Mouse (Mus musculus): Measurements from ENCODE around the gene 4930442H23Rik. TPM values are rescaled to one million over a fixed set of nuclear protein-coding genes. Genes with fewer than 3 reads are reported as not detected.

4930442H23Rik gene
- polyA plus RNA-seq, 1 experiment from 2014 or later = not detected

DNA sequence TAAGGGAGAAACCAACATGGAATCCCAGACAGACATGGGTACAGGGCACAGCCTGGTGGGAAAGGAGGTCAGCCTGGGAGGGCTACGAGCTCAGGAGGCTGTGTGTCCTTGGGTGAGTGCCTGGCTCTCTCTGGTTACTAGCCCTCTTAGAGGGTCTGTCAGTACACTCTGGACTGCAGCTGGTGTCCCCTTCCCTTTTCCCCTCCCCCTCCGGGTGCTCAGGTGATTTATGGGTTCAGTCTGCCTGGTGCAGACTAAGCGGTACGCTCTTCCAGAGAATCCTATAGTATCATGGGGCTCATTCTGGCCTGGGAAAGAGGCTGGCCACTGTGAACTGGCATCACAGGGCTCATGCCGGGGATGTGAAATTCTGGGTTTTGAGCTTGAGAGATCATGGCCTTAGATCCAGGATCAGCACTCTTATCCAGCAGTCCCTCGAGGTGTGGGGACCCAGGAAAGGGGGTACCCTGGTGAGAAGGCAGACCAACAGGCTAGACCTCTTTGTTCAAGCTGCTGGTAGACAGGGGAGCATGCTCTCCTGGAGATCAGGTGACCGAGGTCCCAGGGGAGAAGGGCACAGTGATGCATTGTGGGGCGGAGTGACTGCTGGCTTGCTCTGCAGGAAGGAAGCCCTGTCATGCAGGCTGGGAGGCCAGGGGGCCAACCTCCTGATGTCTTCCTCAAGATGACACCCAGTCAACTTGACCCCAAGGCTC lies 21.9 kb downstream of the 4930442H23Rik start:
- H3K36me3 ChIP-seq = peaks cover 83% of the 10 kb centered on the region
- H3K4me1 ChIP-seq (replicated peaks) = peaks cover 26% of the 10 kb centered on the region
- H3K27ac ChIP-seq = no peak overlapping the region
- H3K27me3 ChIP-seq = no peaks in the 10 kb centered on the region
- ATAC-seq (ENCODE audit: insufficient number of reproducible peaks, insufficient read depth, low FRiP score, low TSS enrichment, low read depth) = no peak
- H3K9me3 ChIP-seq = no peaks in the 10 kb centered on the region
- H3K9ac ChIP-seq (replicated peaks) = no peak overlapping the region
- H3K4me3 ChIP-seq (replicated peaks) = 0 out of 2 replicates have a peak overlapping the region, but pooled peaks have one; percentile 4
- H3K4me2 ChIP-seq = no peak overlapping the region
- 65% methylated on average over 8 of the region's 8 CpGs for WGBS

DNA sequence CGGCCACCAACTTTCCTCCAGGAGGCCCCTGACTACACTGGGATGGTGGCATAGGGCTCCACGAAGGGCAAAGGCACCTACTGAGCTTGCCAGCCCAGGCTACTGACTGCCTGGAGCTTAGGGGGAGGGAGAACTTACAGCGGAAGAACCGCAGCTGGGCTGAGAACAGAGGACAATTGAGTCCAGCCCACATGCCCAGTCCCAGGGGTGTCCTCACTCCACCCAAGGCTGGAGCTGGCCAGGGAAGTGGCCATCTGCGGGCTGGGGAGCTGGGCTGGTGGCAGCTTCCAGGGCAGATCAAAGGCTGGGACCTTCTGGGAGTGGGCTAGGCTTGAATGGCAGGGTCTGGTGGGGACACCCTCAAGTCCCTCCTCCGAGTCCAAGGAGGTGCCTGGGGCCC lies 28.9 kb downstream of the 4930442H23Rik start:
- H3K4me1 ChIP-seq (replicated peaks) = no peaks in the 10 kb centered on the region
- no peak for ATAC-seq (ENCODE audit: insufficient number of reproducible peaks, insufficient read depth, low FRiP score, low TSS enrichment, low read depth)
- H3K9ac ChIP-seq (replicated peaks) = no peak overlapping the region
- no peak overlapping the region for H3K4me2 ChIP-seq
- H3K27me3 ChIP-seq = no peaks in the 10 kb centered on the region
- no peak overlapping the region for H3K4me3 ChIP-seq (replicated peaks)
- H3K36me3 ChIP-seq = peaks cover 83% of the 10 kb centered on the region
- WGBS = 78% methylated on average over 6 of the region's 6 CpGs
- H3K27ac ChIP-seq = peak overlapping the region; percentile 50; the same call in 1 of the 2 replicates
- H3K9me3 ChIP-seq = no peaks in the 10 kb centered on the region

DNA sequence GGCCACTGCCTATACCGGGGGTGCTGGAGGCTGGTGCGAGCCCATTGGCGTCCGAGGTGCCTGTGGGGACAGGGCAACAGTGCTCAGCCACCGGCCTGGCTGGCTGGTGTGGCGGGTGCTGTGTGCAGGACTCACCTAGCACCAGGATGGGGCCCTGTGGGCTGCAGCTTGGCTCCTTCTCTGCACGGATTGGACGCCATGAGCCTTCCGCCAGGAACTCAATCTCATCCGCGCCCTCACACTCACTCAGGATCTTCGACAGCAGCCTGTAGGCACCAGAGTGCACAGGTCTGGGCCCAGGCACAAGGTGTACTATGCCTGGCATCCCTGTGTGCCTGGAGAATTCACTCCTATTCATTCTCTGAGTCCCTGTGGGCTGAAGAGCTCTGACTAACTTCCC lies 29.3 kb downstream of the 4930442H23Rik start:
- no peaks in the 10 kb centered on the region for H3K27me3 ChIP-seq
- no peak overlapping the region for H3K9ac ChIP-seq (replicated peaks)
- H3K27ac ChIP-seq = peak overlapping the region; percentile 50; the same call in 1 of the 2 replicates
- WGBS = 93% methylated on average over 12 of the region's 12 CpGs
- peaks cover 86% of the 10 kb centered on the region for H3K36me3 ChIP-seq
- ATAC-seq (ENCODE audit: insufficient number of reproducible peaks, insufficient read depth, low FRiP score, low TSS enrichment, low read depth) = no peak
- no peak overlapping the region for H3K4me2 ChIP-seq
- no peak overlapping the region for H3K4me3 ChIP-seq (replicated peaks)
- no peaks in the 10 kb centered on the region for H3K4me1 ChIP-seq (replicated peaks)
- H3K9me3 ChIP-seq = no peaks in the 10 kb centered on the region

DNA sequence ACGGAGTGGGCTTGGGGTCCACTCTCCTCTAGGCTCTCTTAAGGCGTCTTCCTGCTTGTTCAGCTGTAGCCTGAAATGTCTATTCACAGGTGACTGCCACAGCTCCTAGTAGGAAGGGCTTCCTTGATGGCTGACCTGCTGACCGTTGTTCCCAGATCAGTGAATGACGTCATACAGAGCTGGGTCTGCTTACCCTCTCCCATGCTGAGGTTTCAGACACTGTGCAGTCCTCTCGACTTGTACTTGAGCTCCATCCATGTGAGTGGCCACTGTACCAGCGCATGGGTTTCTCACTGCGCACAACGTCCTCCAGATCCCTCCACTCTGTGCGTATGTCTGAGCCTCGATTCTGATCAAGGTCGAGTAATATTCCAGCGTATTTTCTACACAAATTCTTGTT lies 31.0 kb downstream of the 4930442H23Rik start:
- H3K4me3 ChIP-seq (replicated peaks) = no peak overlapping the region
- no peak for ATAC-seq (ENCODE audit: insufficient number of reproducible peaks, insufficient read depth, low FRiP score, low TSS enrichment, low read depth)
- H3K36me3 ChIP-seq = peaks cover 86% of the 10 kb centered on the region
- H3K9me3 ChIP-seq = no peaks in the 10 kb centered on the region
- no peaks in the 10 kb centered on the region for H3K27me3 ChIP-seq
- no peak overlapping the region for H3K4me2 ChIP-seq
- no peak overlapping the region for H3K9ac ChIP-seq (replicated peaks)
- 78% methylated on average over 12 of the region's 12 CpGs for WGBS
- peak overlapping the region; percentile 50; the same call in 1 of the 2 replicates for H3K27ac ChIP-seq
- H3K4me1 ChIP-seq (replicated peaks) = no peaks in the 10 kb centered on the region

DNA sequence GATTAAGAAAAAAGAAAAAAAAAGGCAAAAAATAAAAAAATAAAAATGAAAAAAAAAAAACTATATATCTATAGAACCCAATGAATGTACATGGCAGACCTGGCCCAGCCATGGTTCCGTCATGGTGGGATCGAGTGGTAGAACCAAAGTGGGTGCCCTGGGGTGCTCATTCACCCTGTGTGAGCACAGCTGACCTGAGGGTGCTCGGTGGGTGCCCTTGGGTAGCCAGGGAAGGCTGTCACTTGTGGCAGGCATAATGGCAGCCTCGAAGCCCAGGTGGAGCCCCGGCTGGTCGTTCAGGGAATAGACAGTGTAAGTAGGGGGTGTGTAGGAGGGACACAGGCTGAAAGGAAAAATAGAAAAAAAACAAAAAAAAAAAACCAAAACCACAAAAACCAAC lies 32.4 kb downstream of the 4930442H23Rik start:
- H3K27me3 ChIP-seq = no peaks in the 10 kb centered on the region
- H3K9ac ChIP-seq (replicated peaks) = no peak overlapping the region
- H3K4me1 ChIP-seq (replicated peaks) = no peaks in the 10 kb centered on the region
- WGBS = 78% methylated on average over 6 of the region's 6 CpGs
- H3K4me3 ChIP-seq (replicated peaks) = no peak overlapping the region
- no peaks in the 10 kb centered on the region for H3K9me3 ChIP-seq
- no peak overlapping the region for H3K27ac ChIP-seq
- H3K4me2 ChIP-seq = no peak overlapping the region
- peaks cover 86% of the 10 kb centered on the region for H3K36me3 ChIP-seq
- no peak for ATAC-seq (ENCODE audit: insufficient number of reproducible peaks, insufficient read depth, low FRiP score, low TSS enrichment, low read depth)

DNA sequence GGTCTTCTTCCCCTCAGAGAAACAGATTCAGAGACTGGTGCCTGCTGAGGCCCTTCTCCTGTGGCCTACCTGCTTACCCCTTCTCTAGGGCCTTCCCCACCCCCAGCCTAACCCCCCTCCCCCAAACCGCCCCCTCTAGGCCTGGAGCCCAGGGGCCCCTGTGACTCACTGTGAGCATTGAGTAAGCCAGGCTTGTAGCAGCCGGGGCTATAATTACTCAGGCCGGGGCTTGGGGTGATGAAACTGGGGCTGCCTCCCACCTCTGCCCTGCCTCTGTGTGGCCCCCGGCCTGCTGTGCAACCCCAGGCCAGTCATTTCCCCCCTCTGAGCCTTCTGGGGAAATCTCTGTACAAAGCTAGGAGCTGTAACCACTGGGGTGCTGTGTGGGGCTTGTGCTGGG lies 37.4 kb downstream of the 4930442H23Rik start:
- H3K36me3 ChIP-seq = peaks cover 87% of the 10 kb centered on the region
- 89% methylated on average over 4 of the region's 4 CpGs for WGBS
- no peaks in the 10 kb centered on the region for H3K9me3 ChIP-seq
- no peaks in the 10 kb centered on the region for H3K27me3 ChIP-seq
- ATAC-seq (ENCODE audit: insufficient number of reproducible peaks, insufficient read depth, low FRiP score, low TSS enrichment, low read depth) = no peak
- H3K4me3 ChIP-seq (replicated peaks) = no peak overlapping the region
- H3K9ac ChIP-seq (replicated peaks) = no peak overlapping the region
- no peak overlapping the region for H3K4me2 ChIP-seq
- peaks cover 12% of the 10 kb centered on the region for H3K4me1 ChIP-seq (replicated peaks)
- H3K27ac ChIP-seq = no peak overlapping the region

DNA sequence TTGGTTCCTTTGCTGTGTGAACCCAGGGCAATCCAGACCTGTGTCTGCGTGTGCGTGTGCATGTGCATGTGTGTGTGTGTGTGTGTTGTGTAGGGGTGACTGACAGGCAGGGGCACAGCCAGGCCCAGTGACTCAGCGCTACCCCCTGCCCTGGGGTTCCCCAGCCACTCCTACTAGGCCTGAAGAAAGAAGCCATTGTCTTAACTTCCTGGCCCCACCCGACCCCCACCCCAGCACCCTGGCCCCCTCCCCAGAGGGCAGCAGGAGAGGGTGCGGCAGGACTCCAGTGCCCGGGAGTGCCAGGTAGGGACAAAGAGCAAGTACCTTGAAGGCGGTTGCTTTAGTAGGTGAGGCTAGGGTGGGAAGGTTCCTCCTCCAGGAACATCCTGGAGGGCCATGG lies 37.9 kb downstream of the 4930442H23Rik start:
- Histone ChIP-seq H3K4me3 (replicated peaks) (no peak overlapping the region), H3K9ac (replicated peaks) (no peak overlapping the region), H3K27ac (0 out of 2 replicates have a peak overlapping the region, but pooled peaks have one; percentile 41), H3K9me3 (no peaks in the 10 kb centered on the region), H3K4me1 (replicated peaks) (peaks cover 17% of the 10 kb centered on the region), H3K36me3 (peaks cover 87% of the 10 kb centered on the region), H3K4me2 (no peak overlapping the region), H3K27me3 (no peaks in the 10 kb centered on the region)
- ATAC-seq (ENCODE audit: insufficient number of reproducible peaks, insufficient read depth, low FRiP score, low TSS enrichment, low read depth) = no peak
- whole genome bisulfite sequencing = 89% methylated on average over 7 of the region's 7 CpGs

DNA sequence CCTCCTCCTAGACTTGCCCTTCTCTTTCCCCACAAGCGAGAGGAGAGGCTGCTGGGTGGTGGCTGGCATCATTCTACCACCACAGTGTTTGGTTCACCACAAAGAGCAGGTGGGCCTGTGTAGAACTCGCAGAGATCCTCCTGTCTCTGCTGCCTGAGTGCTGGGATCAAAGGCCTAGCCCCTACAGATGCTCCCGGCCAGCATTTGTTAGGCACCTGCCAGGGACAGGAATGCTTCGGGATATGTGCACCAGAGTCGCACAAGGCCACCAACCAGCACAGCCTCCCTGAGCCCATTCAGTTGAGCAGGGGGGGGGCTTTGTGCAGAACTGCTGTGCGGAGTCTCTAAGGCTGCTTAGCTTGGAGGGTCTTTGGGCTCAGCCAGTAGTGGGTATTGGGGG lies 38.3 kb downstream of the 4930442H23Rik start:
- Histone ChIP-seq H3K9me3 (no peaks in the 10 kb centered on the region), H3K9ac (replicated peaks) (no peak overlapping the region), H3K36me3 (peaks cover 84% of the 10 kb centered on the region), H3K4me1 (replicated peaks) (peaks cover 22% of the 10 kb centered on the region), H3K4me3 (replicated peaks) (no peak overlapping the region), H3K27me3 (no peaks in the 10 kb centered on the region), H3K27ac (0 out of 2 replicates have a peak overlapping the region, but pooled peaks have one; percentile 41), H3K4me2 (no peak overlapping the region)
- ATAC-seq (ENCODE audit: insufficient number of reproducible peaks, insufficient read depth, low FRiP score, low TSS enrichment, low read depth) = no peak
- 94% methylated on average over 6 of the region's 6 CpGs for WGBS

DNA sequence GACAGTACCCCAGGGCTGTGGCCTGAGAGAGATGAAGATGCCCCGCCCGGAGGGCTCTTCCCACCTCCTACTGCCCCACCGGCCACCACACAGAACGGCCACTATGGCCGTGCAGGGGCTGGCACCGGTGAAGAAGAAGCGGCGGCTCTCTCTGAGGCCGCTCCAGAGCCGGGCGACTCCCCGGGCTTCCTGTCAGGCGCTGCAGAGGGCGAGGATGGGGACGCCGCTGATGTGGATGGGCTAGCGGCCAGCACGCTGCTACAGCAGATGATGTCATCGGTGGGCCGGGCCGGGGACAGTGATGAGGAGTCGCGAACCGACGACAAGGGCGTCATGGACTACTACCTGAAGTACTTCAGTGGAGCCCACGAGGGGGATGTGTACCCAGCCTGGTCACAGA lies 39.0 kb downstream of the 4930442H23Rik start:
- Histone ChIP-seq H3K9me3 (no peaks in the 10 kb centered on the region), H3K27ac (no peak overlapping the region), H3K9ac (replicated peaks) (no peak overlapping the region), H3K4me2 (no peak overlapping the region), H3K4me1 (replicated peaks) (peaks cover 28% of the 10 kb centered on the region), H3K4me3 (replicated peaks) (no peak overlapping the region), H3K36me3 (peaks cover 78% of the 10 kb centered on the region), H3K27me3 (no peaks in the 10 kb centered on the region)
- no peak for ATAC-seq (ENCODE audit: insufficient number of reproducible peaks, insufficient read depth, low FRiP score, low TSS enrichment, low read depth)
- 92% methylated on average over 24 of the region's 27 CpGs for WGBS

DNA sequence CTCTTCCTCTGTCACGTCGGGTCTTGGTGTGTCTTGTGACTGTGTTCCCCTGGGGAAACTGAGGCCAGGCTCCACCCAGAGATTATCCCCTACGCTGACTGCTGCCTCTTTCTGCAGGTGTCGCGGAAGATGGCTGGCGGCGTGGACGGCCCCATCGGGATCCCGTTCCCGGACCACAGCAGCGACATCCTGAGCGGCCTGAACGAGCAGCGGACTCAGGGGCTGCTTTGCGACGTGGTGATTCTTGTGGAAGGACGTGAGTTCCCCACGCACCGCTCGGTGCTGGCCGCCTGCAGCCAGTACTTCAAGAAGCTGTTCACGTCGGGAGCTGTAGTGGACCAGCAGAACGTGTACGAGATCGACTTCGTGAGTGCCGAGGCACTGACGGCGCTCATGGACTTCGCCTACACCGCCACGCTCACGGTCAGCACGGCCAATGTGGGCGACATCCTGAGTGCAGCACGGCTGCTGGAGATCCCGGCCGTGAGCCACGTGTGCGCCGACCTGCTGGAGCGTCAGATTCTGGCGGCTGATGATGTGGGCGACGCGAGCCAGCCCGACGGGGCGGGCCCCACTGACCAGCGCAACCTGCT lies 39.7 kb downstream of the 4930442H23Rik start:
- 95% methylated on average over 52 of the region's 52 CpGs for WGBS
- Histone ChIP-seq H3K4me3 (replicated peaks) (no peak overlapping the region), H3K27me3 (no peaks in the 10 kb centered on the region), H3K36me3 (peaks cover 70% of the 10 kb centered on the region), H3K4me2 (no peak overlapping the region), H3K4me1 (replicated peaks) (peaks cover 35% of the 10 kb centered on the region), H3K9me3 (no peaks in the 10 kb centered on the region), H3K9ac (replicated peaks) (0 out of 2 replicates have a peak overlapping the region, but pooled peaks have one; percentile 12), H3K27ac (no peak overlapping the region)
- ATAC-seq (ENCODE audit: insufficient number of reproducible peaks, insufficient read depth, low FRiP score, low TSS enrichment, low read depth) = no peak

DNA sequence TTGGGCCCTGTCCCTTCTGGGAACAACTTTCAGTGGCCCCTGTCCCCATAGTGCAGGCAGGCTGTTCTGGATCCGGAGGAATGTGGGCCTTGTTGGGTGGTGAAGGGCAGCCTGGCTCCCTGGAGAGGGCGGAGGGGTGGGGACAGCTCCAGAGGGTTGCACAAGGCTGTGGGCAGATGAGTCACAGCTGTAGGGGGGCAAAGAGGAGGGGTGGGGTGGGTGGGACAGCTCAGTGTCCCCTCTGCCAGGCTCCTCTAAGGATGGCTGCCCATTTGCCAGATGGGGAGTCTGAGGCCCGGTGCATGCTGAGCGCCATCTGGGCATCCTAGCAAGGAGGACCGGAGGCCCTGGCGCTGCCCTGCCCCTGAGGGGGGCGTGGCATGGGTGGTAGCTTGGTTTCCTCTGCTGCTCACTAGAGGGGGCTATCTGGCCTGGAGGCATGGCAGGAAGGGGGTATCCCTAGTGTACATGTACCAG lies 40.5 kb downstream of the 4930442H23Rik start:
- no peak overlapping the region for H3K9ac ChIP-seq (replicated peaks)
- no peak overlapping the region for H3K4me2 ChIP-seq
- H3K36me3 ChIP-seq = peaks cover 63% of the 10 kb centered on the region
- no peak overlapping the region for H3K27ac ChIP-seq
- no peaks in the 10 kb centered on the region for H3K9me3 ChIP-seq
- H3K27me3 ChIP-seq = no peaks in the 10 kb centered on the region
- ATAC-seq (ENCODE audit: insufficient number of reproducible peaks, insufficient read depth, low FRiP score, low TSS enrichment, low read depth) = no peak
- H3K4me1 ChIP-seq (replicated peaks) = peaks cover 43% of the 10 kb centered on the region
- H3K4me3 ChIP-seq (replicated peaks) = no peak overlapping the region
- 90% methylated on average over 7 of the region's 7 CpGs for WGBS
